Mouse (Mus musculus): ENCODE data around the gene Mfsd9.

GRCm38 (mm10) chr1:40776763-40777162 is 13.7 kb downstream of the Mfsd9 start:
- TF ChIP-seq CTCF (IDR thresholded peaks at IDR 0.05; ENCODE audit: low read depth), result no peak
- no peak for TF ChIP-seq EP300 (IDR thresholded peaks at IDR 0.05; ENCODE audit: low read depth)
